Mouse (Mus musculus) cerebral cortex, adult 2 months (tissue): Measurements from ENCODE around the gene Atxn7l2.

Source experiments
- WGBS: fragments of 180-500 bp; shearing (Covaris S2); methylation state at CpG from one replicate; pipeline ENCODE4 v1.1.7; 2018; 5-methylcytosine and 5-hydroxymethylcytosine counted together

Atxn7l2 gene

GRCm38 (mm10) chr3:108205601-108206000 is 5.1 kb downstream of the Atxn7l2 start:
- WGBS = 88% methylated on average over 8 of the region's 8 CpGs

GRCm38 (mm10) chr3:108204470-108204869 is 6.3 kb downstream of the Atxn7l2 start:
- WGBS = 77% methylated on average over 11 of the region's 11 CpGs

- 65% methylated on average over 11 of the region's 11 CpGs for WGBS
Measured at GRCm38 (mm10) chr3:108203621-108204325, 7.0 kb downstream of the Atxn7l2 start.

GRCm38 (mm10) chr3:108203212-108203611 is 7.5 kb downstream of the Atxn7l2 start:
- WGBS = 89% methylated on average over 13 of the region's 13 CpGs

- WGBS = 1% methylated on average over 44 of the region's 44 CpGs
Measured at GRCm38 (mm10) chr3:108200329-108201323, 10.1 kb downstream of the Atxn7l2 start, which contains the start of gene Cyb561d1. Gene Cyb561d1, minus strand, starts transcription at chr3:108201212.

- WGBS = 93% methylated on average over 6 of the region's 6 CpGs
Measured at GRCm38 (mm10) chr3:108199231-108199630, 11.5 kb downstream of the Atxn7l2 start.

GRCm38 (mm10) chr3:108197066-108197497 is 13.7 kb downstream of the Atxn7l2 start:
- whole genome bisulfite sequencing = 27% methylated on average over 14 of the region's 14 CpGs

GRCm38 (mm10) chr3:108195941-108196590 is 14.7 kb downstream of the Atxn7l2 start:
- 44% methylated on average over 7 of the region's 7 CpGs for WGBS

- WGBS = 92% methylated on average over 4 of the region's 4 CpGs
Measured at GRCm38 (mm10) chr3:108195287-108195686, 15.4 kb downstream of the Atxn7l2 start.

GRCm38 (mm10) chr3:108193686-108194085 is 17.0 kb downstream of the Atxn7l2 start:
- 71% methylated on average over 4 of the region's 4 CpGs for WGBS

- WGBS = 27% methylated on average over 5 of the region's 5 CpGs
Measured at GRCm38 (mm10) chr3:108189897-108190296, 20.8 kb downstream of the Atxn7l2 start.

GRCm38 (mm10) chr3:108188716-108189490 is 21.8 kb downstream of the Atxn7l2 start:
- 65% methylated on average over 9 of the region's 9 CpGs for WGBS

GRCm38 (mm10) chr3:108187111-108187795 is 23.5 kb downstream of the Atxn7l2 start:
- 57% methylated on average over 20 of the region's 20 CpGs for WGBS

- WGBS = 2% methylated on average over 91 of the region's 100 CpGs
Measured at GRCm38 (mm10) chr3:108186098-108187047, 24.4 kb downstream of the Atxn7l2 start, which contains the start of gene Amigo1. Gene Amigo1, plus strand, starts transcription at chr3:108186335.

GRCm38 (mm10) chr3:108185460-108186097 is 25.2 kb downstream of the Atxn7l2 start:
- 6% methylated on average over 16 of the region's 16 CpGs for WGBS

GRCm38 (mm10) chr3:108184742-108185141 is 26.0 kb downstream of the Atxn7l2 start:
- 88% methylated on average over 3 of the region's 3 CpGs for WGBS

GRCm38 (mm10) chr3:108180514-108180913 is 30.2 kb downstream of the Atxn7l2 start:
- WGBS = 65% methylated on average over 2 of the region's 2 CpGs
